Mouse (Mus musculus) thymus, adult 2 months (tissue): ENCODE measurements at regions not wholly inside any gene's neighbourhood (a gene's known extent, or its start where the extent isn't known, plus 50 kb on each side); places are given as distances from the start of the nearest gene placed in this dataset.

Source experiments
- DNase-seq: peaks from one replicate; pipeline ENCODE4 v3.0.0; 2021
- H3K27ac ChIP-seq: fragments of 200-500 bp; 2 replicates; pipeline ENCODE4 v1.5.1; 2012; ENCODE audit warnings: low read length, control low read depth; ENCODE audit not compliant: control insufficient read depth, insufficient read depth
- H3K27me3 ChIP-seq: fragments of 200-500 bp; 2 replicates; pipeline ENCODE4 v1.6.1; 2012; ENCODE audit warnings: mild to moderate bottlenecking, low read length, moderate library complexity, mixed read lengths; ENCODE audit not compliant: control insufficient read depth, insufficient read depth
- H3K36me3 ChIP-seq: fragments of 200-500 bp; 2 replicates; pipeline ENCODE4 v1.6.1; 2012; ENCODE audit warnings: mild to moderate bottlenecking, low read length, moderate library complexity; ENCODE audit not compliant: control insufficient read depth, insufficient read depth
- H3K4me1 ChIP-seq: fragments of 200-500 bp; replicated peaks from 2 replicates; pipeline ENCODE4 v1.6.1; 2012; ENCODE audit warnings: low read length; ENCODE audit not compliant: control insufficient read depth, insufficient read depth
- H3K4me3 ChIP-seq: fragments of 200-500 bp; 2 replicates; pipeline ENCODE4 v1.5.1; 2012; ENCODE audit warnings: mild to moderate bottlenecking, low read length, control low read depth, moderate library complexity; ENCODE audit not compliant: control insufficient read depth, insufficient read depth
- CTCF ChIP-seq: fragments of 200-500 bp; IDR thresholded peaks from 2 replicates; pipeline ENCODE4 v1.5.1; 2012; ENCODE audit warnings: mild to moderate bottlenecking, control low read depth, low read length, moderate library complexity, borderline replicate concordance; ENCODE audit not compliant: control insufficient read depth, poor library complexity, insufficient read depth; ENCODE audit errors: extremely low read depth
- POLR2A ChIP-seq: fragments of 200-500 bp; IDR thresholded peaks from 2 replicates; pipeline ENCODE4 v1.6.1; 2012; ENCODE audit warnings: mild to moderate bottlenecking, low read length, control low read depth, moderate library complexity; ENCODE audit not compliant: control insufficient read depth, poor library complexity, insufficient read depth; ENCODE audit errors: extremely low read depth
- WGBS: fragments of 180-500 bp; shearing (Covaris S2); methylation state at CpG from one replicate; pipeline ENCODE4 v1.1.7; 2018; 5-methylcytosine and 5-hydroxymethylcytosine counted together

DNA sequence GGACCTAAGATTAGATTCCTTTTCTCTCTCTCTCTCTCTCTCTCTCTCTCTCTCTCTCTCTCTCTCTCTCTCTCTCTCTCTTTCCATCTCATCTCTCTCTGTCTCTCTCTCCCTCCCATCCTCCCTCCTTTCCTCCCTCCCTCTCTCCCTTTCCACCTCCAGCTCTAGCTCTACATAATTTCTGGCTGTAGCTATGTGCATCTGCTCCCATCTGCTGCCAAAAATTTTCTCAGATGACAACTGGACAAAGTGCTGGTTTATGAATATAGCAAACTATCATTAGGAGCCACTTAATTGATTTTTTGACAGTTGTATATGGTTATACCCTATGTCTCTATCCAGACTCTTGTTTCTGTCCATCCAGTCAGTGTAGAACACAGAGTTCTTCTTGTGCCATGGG, 237.1 kb downstream of the Tpbg start:
- no peak for DNase-seq
- H3K4me3 ChIP-seq: no peak overlapping the region
- H3K27ac ChIP-seq: no peak overlapping the region
- no peaks in the 10 kb centered on the region for H3K4me1 ChIP-seq
- TF ChIP-seq POLR2A (no peak), CTCF (no peak)
- no peaks in the 10 kb centered on the region for H3K27me3 ChIP-seq
- H3K36me3 ChIP-seq: no peaks in the 10 kb centered on the region

DNA sequence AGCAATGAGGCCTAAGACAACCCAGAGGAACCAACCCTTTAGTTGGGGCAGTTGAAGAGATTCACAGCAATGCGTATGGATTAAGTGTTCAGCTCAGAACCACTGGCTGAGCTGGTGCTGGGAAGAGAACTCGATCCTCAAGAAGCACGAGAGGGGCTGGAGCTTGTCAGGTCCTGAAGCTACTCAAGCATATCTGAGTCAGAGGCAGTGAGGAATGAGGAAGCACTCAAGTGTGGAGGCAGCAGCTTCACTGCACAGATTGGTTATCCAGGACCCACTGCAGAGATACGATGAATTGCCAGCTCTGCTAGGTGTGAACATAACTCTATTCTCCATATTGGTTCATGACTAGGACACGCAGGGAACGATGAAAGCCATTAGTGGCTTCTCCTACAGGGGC, 239.7 kb downstream of the Tpbg start:
- H3K4me1 ChIP-seq: no peaks in the 10 kb centered on the region
- no peaks in the 10 kb centered on the region for H3K27me3 ChIP-seq
- TF ChIP-seq CTCF: no peak
- TF ChIP-seq POLR2A: no peak
- H3K4me3 ChIP-seq: no peak overlapping the region
- H3K27ac ChIP-seq: no peak overlapping the region
- no peak for DNase-seq
- H3K36me3 ChIP-seq: no peaks in the 10 kb centered on the region
- 83% methylated on average over 6 of the region's 6 CpGs for WGBS

DNA sequence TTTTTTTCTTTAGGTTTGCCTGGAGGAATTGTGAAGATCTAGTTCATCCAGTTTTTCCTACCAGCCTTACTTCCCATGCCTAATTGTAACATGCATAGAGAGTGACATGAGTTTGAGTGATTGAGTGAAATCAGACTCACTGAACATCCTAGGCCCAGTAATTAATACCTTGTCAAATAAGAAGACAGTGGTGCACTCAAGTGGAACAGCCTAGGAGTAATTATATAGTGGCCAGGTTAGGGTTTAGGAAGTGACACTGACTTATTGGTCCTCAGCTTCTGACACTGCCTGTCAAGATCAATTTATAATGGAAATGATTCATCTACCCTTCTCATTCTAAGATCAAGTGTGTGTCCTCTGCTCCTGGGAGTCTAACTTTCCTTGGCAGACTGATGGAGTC, 250.8 kb downstream of the Tpbg start:
- Histone ChIP-seq H3K27me3 (no peaks in the 10 kb centered on the region), H3K4me3 (no peak overlapping the region), H3K27ac (no peak overlapping the region), H3K36me3 (no peaks in the 10 kb centered on the region), H3K4me1 (no peaks in the 10 kb centered on the region)
- TF ChIP-seq POLR2A (no peak), CTCF (no peak)
- no peak for DNase-seq

DNA sequence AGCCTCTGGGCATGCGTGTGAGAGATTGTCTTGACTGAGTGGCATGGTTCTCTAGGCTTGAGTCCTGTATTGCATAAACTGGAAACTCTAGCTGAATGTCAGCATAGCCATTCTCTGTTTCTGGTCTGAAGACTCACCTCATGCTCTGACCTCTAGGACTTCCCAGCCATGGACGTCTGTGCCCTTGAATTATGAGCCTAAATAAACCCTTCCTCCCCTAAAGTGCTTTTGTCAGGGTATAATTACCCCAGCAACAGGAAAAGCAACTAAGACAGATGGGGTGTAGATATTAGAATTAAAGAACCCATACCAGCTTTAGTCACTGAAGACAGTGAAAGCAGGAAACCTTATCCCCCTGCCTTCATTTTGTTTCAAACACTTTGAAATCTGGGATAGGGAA, 253.3 kb downstream of the Tpbg start:
- H3K27me3 ChIP-seq: no peaks in the 10 kb centered on the region
- no peaks in the 10 kb centered on the region for H3K36me3 ChIP-seq
- H3K4me1 ChIP-seq: no peaks in the 10 kb centered on the region
- H3K27ac ChIP-seq: no peak overlapping the region
- DNase-seq: no peak
- no peak overlapping the region for H3K4me3 ChIP-seq
- TF ChIP-seq POLR2A: no peak
- TF ChIP-seq CTCF: no peak
- WGBS: 74% methylated on average over 2 of the region's 2 CpGs

DNA sequence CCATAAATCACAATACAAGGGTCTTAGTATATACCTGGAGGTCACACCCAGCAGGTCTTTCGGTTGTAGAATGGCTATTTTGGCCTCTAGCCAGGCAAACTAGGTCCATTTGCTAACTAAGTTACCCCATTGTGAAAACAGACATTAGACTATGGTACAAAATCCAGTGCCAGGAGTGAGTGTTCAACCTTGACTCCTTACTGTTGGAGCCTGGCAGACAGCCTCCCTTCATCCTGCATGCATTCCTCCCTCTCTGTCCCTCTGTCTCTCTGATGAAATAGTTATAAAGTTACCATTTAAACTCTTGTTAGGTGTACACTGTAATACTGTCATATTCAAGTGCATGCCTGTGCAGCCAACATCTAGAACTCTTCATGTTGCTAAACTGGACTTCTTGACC, 254.1 kb downstream of the Tpbg start:
- Histone ChIP-seq H3K27ac (no peak overlapping the region), H3K27me3 (no peaks in the 10 kb centered on the region), H3K4me1 (no peaks in the 10 kb centered on the region), H3K36me3 (no peaks in the 10 kb centered on the region), H3K4me3 (no peak overlapping the region)
- no peak for DNase-seq
- 76% methylated on average over 1 of the region's 1 CpGs for WGBS
- no peak for TF ChIP-seq CTCF
- TF ChIP-seq POLR2A: no peak

DNA sequence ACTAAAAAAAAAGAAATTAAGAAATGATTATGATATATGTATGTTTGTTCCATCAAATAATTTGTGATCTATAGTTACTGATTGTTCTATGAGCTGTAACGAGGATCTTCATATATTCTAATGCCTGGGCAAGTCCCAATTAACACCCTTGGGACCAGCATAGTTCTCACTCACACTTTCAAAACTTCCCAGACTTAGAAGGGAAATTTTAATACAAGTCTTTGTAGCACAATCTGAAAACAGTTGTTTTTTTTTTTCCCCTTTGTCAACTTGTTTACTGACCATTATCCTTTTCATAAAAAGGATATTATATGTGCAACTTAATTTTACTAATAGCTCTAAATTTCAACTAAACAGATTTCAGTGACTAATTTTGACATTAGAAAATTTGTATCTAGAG, 257.1 kb downstream of the Tpbg start:
- no peak for DNase-seq
- TF ChIP-seq CTCF: no peak
- TF ChIP-seq POLR2A: no peak
- WGBS: 84% methylated on average over 1 of the region's 1 CpGs
- Histone ChIP-seq H3K27ac (no peak overlapping the region), H3K4me3 (no peak overlapping the region), H3K36me3 (no peaks in the 10 kb centered on the region), H3K27me3 (no peaks in the 10 kb centered on the region), H3K4me1 (no peaks in the 10 kb centered on the region)

DNA sequence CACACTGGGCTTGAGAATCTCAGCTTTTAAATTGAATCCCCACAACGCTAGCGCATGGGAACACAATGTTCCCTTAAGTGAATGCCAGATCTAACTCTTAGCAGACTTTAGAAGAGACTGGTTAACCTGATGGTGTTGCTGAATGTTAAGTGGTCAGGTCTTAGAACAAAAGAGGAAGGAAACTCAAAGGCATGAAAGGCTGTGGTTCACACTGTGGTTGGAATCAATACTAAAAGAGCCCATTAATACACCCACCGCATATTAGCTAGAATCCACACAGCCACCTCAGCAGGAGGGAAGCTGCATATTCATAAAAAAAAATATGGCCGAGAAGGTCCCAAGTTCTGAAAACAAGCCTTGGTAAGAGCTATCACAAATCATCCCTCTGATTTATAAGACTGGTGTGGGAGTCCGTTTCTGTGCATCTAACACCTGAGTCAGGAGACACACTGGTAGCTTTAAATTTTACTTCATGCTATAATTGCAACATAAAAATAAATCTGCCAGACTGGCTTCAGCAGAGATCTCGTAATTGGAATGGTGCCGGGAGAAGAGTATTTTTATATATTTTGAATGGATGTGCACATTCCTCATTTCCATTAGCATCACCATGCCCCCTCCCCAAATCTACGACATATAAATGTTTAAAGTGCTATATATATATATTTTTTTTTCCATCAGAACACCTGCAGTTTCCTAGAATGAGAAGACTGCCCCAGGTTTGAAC, 259.3 kb downstream of the Tpbg start:
- no peaks in the 10 kb centered on the region for H3K27me3 ChIP-seq
- TF ChIP-seq CTCF (no peak), POLR2A (no peak)
- 44% methylated on average over 8 of the region's 8 CpGs for WGBS
- H3K36me3 ChIP-seq: no peaks in the 10 kb centered on the region
- H3K4me3 ChIP-seq: no peak overlapping the region
- no peak overlapping the region for H3K27ac ChIP-seq
- no peak for DNase-seq
- H3K4me1 ChIP-seq: peaks cover 2% of the 10 kb centered on the region; the same call in 1 of the 2 replicates
